Mouse (Mus musculus) layer of hippocampus, adult 9-10 months (tissue): Measurements from ENCODE around the gene Slc25a33.

Experiments
- DNase-seq: peaks from one replicate; pipeline ENCODE4 v3.0.0; 2022; ENCODE audit warnings: low spot score

The Slc25a33 gene

DNA sequence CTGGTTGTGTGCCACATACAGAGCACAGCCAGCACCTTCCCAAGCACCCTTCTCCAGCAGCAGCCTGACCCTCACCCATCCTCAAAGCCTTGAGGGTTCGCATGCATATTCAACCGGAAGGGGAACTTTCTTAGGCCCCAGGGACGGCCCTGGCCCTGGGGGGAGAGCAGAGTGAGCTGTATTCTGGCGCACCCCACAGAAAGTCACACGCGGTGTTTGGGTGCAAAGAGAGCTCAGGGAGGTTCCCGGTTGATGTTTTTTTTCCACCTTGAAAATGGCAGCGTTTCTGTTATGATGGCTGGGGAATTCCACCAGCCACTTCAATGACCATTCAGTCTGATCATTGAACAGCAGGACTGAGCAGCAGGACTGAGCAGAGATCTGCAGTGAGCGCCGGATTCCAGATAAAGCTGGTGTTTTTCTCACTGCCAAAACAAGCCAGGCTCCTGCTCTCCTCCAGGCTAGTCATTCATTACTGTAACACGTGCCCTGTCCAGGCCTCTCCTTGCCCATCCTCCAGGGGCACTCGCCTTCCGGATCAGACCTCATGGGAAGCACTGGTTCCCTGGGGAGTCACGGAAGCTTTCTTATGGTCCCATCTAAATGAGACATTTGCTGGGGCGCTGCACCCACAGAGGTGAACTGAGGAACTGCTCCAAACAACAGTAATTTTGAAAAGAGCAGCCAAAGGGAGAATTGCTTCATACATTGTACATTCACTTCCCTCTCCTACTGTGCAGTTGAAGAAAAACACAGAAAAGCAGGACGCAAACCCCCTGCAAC lies 77.7 kb downstream of the Slc25a33 start:
- no peak for DNase-seq
